34 mouse cellular contexts compared by ENCODE assay signal in the genomic region with DNA sequence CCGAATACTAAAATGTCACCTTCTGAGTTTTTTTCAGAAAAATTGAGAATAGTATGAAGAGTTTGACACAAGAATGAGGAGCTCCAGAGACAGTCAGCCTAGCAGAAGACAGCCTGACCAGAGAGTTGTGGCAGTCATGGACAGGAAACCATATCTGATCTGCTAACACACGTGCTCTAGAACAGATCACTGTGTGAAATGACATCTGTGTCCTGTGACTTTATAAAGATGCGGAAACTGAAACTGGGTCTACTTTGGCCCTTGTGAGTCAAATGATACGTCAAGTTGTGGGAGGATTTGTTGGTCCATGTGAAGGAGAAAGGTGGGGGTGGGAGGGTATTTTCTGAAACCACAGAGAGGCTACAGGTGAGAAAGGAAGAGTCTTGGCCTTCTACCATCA. TPM values are rescaled to one million over a fixed set of nuclear protein-coding genes. Genes with fewer than 3 reads are reported as not detected.
DNase-seq lines count a peak whose midpoint lies in the region; ATAC-seq lines count a peak whose summit lies in the region.
"Had no signal": no experiment of that assay in that cellular context is flagged by ENCODE, and none has a peak within 500 bp of the region (broad histone marks: within the 10 kb centered on the region; RNA-seq: fewer than 3 reads in every experiment).

No protein-coding gene starts in this region.

- no peak overlapping the region for H3K27ac ChIP-seq in heart, embryonic 10.5 days
- H3K27ac ChIP-seq: embryonic facial prominence, embryonic 10.5 days; embryonic facial prominence, embryonic 13.5 days; forebrain, embryonic 12.5 days; heart, embryonic 15.5 days; hindbrain, embryonic 10.5 days; hindbrain, embryonic 13.5 days; intestine, embryonic 15.5 days had no signal

- peak; percentile 57; the same call in 1 of the 2 replicates for ATAC-seq in common myeloid progenitor, adult 5-6 weeks (replicated peaks; ENCODE audit: low read depth, poor library complexity, severe bottlenecking)
- ATAC-seq in megakaryocyte, adult 5-6 weeks (ENCODE audit: poor library complexity, severe bottlenecking) = peak; percentile 60; the same call in 1 of the 2 replicates
- ATAC-seq: forebrain, embryonic 16.5 days; hindbrain, embryonic 16.5 days; intestine, embryonic 15.5 days; Patski had no signal

- H3K4me1 ChIP-seq in heart, embryonic 10.5 days = no peaks in the 10 kb centered on the region
- H3K4me1 ChIP-seq: embryonic facial prominence, embryonic 10.5 days; embryonic facial prominence, embryonic 13.5 days; forebrain, embryonic 12.5 days; heart, embryonic 12.5 days; hindbrain, embryonic 10.5 days; hindbrain, embryonic 13.5 days; intestine, embryonic 15.5 days had no signal

- H3K9me3 ChIP-seq in heart, embryonic 10.5 days = 0 out of 2 replicates have a peak, but pooled peaks cover 4% of the 10 kb centered on the region
- H3K9me3 ChIP-seq: G1E; heart, embryonic 15.5 days; intestine, embryonic 15.5 days had no signal

- no peak overlapping the region for H3K4me3 ChIP-seq in heart, embryonic 10.5 days
- H3K4me3 ChIP-seq: embryonic facial prominence, embryonic 10.5 days; embryonic facial prominence, embryonic 13.5 days; erythroblast, embryonic 14.5 days; forebrain, embryonic 12.5 days; heart, embryonic 12.5 days; heart, embryonic 15.5 days; hindbrain, embryonic 10.5 days; hindbrain, embryonic 13.5 days; intestine, embryonic 15.5 days had no signal

- WGBS in heart, embryonic 10.5 days = 74% methylated on average over 4 of the region's 4 CpGs

- no peaks in the 10 kb centered on the region for H3K36me3 ChIP-seq in heart, embryonic 10.5 days
- H3K36me3 ChIP-seq: embryonic facial prominence, embryonic 10.5 days; embryonic facial prominence, embryonic 13.5 days; forebrain, embryonic 12.5 days; G1E; heart, embryonic 12.5 days; heart, embryonic 15.5 days; hindbrain, embryonic 10.5 days; hindbrain, embryonic 13.5 days; intestine, embryonic 15.5 days had no signal

- H3K27me3 ChIP-seq in heart, embryonic 10.5 days (ENCODE audit: insufficient read depth, poor library complexity, severe bottlenecking) = no peaks in the 10 kb centered on the region
- H3K27me3 ChIP-seq: embryonic facial prominence, embryonic 13.5 days; forebrain, embryonic 12.5 days; heart, embryonic 12.5 days; heart, embryonic 15.5 days; hindbrain, embryonic 13.5 days; intestine, embryonic 15.5 days had no signal

- DNase-seq in natural killer cell, adult 2 months (ENCODE audit: low spot score in 2 of 2) = peak; percentile 61 to 78
- no peak for DNase-seq in lung, postnatal 14 days
- no peak for DNase-seq in cerebellum, adult 11 months
- no peak for DNase-seq in heart, embryonic 10.5 days (ENCODE audit: low spot score)
- DNase-seq: adrenal gland, postnatal 14 days; cerebellum, adult 18-20 months; cerebellum, adult 9-10 months; cerebellum, postnatal 25 days; embryo, embryonic 11 days; gastrocnemius, postnatal 10 days; gastrocnemius, postnatal 36 days; heart, adult 11 months; heart, postnatal 10 days; heart, postnatal 36 days had no signal

RNA-seq across cellular contexts. Expression of gene Sh2d1b1, which starts 6.4 kb away (rescaled TPM):
- 1.3 and 2.5 TPM in 2 replicates for total RNA-seq in common myeloid progenitor, adult 5-6 weeks (2017)
- total RNA-seq in megakaryocyte, adult 5-6 weeks (2015) = 16.4 and 20.1 TPM in 2 replicates
- total RNA-seq in megakaryocyte, adult 5-6 weeks (2017) = 12.1 and 13.4 TPM in 2 replicates
- 0.10 TPM in 1 of 2 replicates, not detected in the other for polyA plus RNA-seq in heart, embryonic 10.5 days (2016; fragmentation: Nextera tagmentation; extraction: Ambion mirVana)
- total RNA-seq: adrenal gland, postnatal 14 days; gastrocnemius, adult 18-20 months; gastrocnemius, postnatal 10 days; gastrocnemius, postnatal 36 days had no signal
- polyA plus RNA-seq: cortical plate, adult 2 months; embryonic facial prominence, embryonic 10.5 days; embryonic facial prominence, embryonic 13.5 days; erythroblast, embryonic 14.5 days; forebrain, embryonic 16.5 days; G1E; hindbrain, embryonic 10.5 days; hindbrain, embryonic 13.5 days; hindbrain, embryonic 16.5 days had no signal

RNA-seq across cellular contexts. Expression of gene Gm7694, which starts 35.4 kb away (rescaled TPM):
- total RNA-seq in common myeloid progenitor, adult 5-6 weeks (2017) = 2.9 and 5.0 TPM in 2 replicates
- 5.7 and 5.8 TPM in 2 replicates for total RNA-seq in megakaryocyte, adult 5-6 weeks (2015)
- 2.7 and 4.1 TPM in 2 replicates for total RNA-seq in megakaryocyte, adult 5-6 weeks (2017)
- polyA plus RNA-seq in heart, embryonic 10.5 days (2016; fragmentation: Nextera tagmentation; extraction: Ambion mirVana) = 8.1 and 9.0 TPM in 2 replicates

RNA-seq across cellular contexts. Expression of gene Spata46, which starts 37.9 kb away (rescaled TPM):
- total RNA-seq in common myeloid progenitor, adult 5-6 weeks (2017) = not detected in 2 replicates
- total RNA-seq in megakaryocyte, adult 5-6 weeks (2015) = not detected in 2 replicates
- total RNA-seq in megakaryocyte, adult 5-6 weeks (2017) = not detected in 2 replicates
- polyA plus RNA-seq in heart, embryonic 10.5 days (2016; fragmentation: Nextera tagmentation; extraction: Ambion mirVana) = 2.0 and 3.6 TPM in 2 replicates
- total RNA-seq: adrenal gland, adult 18-20 months; adrenal gland, postnatal 14 days; adrenal gland, postnatal 4 days; G1E; gastrocnemius, adult 18-20 months; gastrocnemius, postnatal 10 days; gastrocnemius, postnatal 36 days; heart, adult 8-10 months; heart, postnatal 10 days; heart, postnatal 36 days had no signal
- polyA plus RNA-seq: cortical plate, adult 2 months; erythroblast, embryonic 14.5 days; G1E had no signal

RNA-seq across cellular contexts. Expression of gene Sh2d1b2, which starts 38.1 kb away (rescaled TPM):
- total RNA-seq in common myeloid progenitor, adult 5-6 weeks (2017) = not detected in 2 replicates
- total RNA-seq in megakaryocyte, adult 5-6 weeks (2015) = 0.57 TPM in 1 of 2 replicates, not detected in the other
- not detected in 2 replicates for total RNA-seq in megakaryocyte, adult 5-6 weeks (2017)
- polyA plus RNA-seq in heart, embryonic 10.5 days (2016; fragmentation: Nextera tagmentation; extraction: Ambion mirVana) = not detected in 2 replicates
- total RNA-seq: adrenal gland, adult 18-20 months; adrenal gland, postnatal 14 days; adrenal gland, postnatal 4 days; gastrocnemius, adult 18-20 months; gastrocnemius, postnatal 10 days; gastrocnemius, postnatal 36 days; heart, adult 8-10 months; heart, postnatal 10 days; heart, postnatal 36 days had no signal
- polyA plus RNA-seq: cortical plate, adult 2 months; embryonic facial prominence, embryonic 10.5 days; embryonic facial prominence, embryonic 13.5 days; erythroblast, embryonic 14.5 days; forebrain, embryonic 12.5 days; G1E; heart, embryonic 12.5 days; heart, embryonic 15.5 days; hindbrain, embryonic 10.5 days; hindbrain, embryonic 13.5 days; hindbrain, embryonic 16.5 days; intestine, embryonic 15.5 days; Patski had no signal

RNA-seq across cellular contexts. Expression of gene Uhmk1, which starts 55.5 kb away (rescaled TPM):
- 60.8 and 71.6 TPM in 2 replicates for total RNA-seq in common myeloid progenitor, adult 5-6 weeks (2017)
- total RNA-seq in megakaryocyte, adult 5-6 weeks (2015) = 43.0 and 50.9 TPM in 2 replicates
- total RNA-seq in megakaryocyte, adult 5-6 weeks (2017) = 48.3 and 55.7 TPM in 2 replicates
- 8.6 and 10.5 TPM in 2 replicates for polyA plus RNA-seq in heart, embryonic 10.5 days (2016; fragmentation: Nextera tagmentation; extraction: Ambion mirVana)

Comparison
In these comparisons a context has a peak if more than half of its experiments do, and no peak if none do; other contexts are left out.
1. DNase-seq: peak in natural killer cell, adult 2 months (2 of 2); none in lung, postnatal 14 days (single experiment), cerebellum, adult 11 months (single experiment) and heart, embryonic 10.5 days (single experiment).